In genomic region chr15:4734996-4735609, GRCm38 (mm10) we compare ENCODE assay signal across 28 mouse cellular contexts. TPM values are rescaled to one million over a fixed set of nuclear protein-coding genes. Genes with fewer than 3 reads are reported as not detected.
A peak's percentile ranks its signal among the peaks of the same experiment; 100 is the strongest.
DNase-seq lines count a peak whose midpoint lies in the region; ATAC-seq and TF ChIP-seq lines count a peak whose summit lies in the region.
"Had no signal": no experiment of that assay in that cellular context is flagged by ENCODE, and none has a peak within 500 bp of the region (broad histone marks: within the 10 kb centered on the region; RNA-seq: fewer than 3 reads in every experiment).

No protein-coding gene starts in this region.

- H3K27me3 ChIP-seq in kidney, embryonic 16.5 days (ENCODE audit: insufficient read depth, low read length), result no peaks in the 10 kb centered on the region
- H3K27me3 ChIP-seq in liver, embryonic 12.5 days (replicated peaks), result no peaks in the 10 kb centered on the region
- H3K27me3 ChIP-seq: embryonic facial prominence, embryonic 15.5 days; heart, embryonic 15.5 days; hindbrain, embryonic 13.5 days had no signal

- H3K4me2 ChIP-seq in kidney, embryonic 16.5 days (replicated peaks; ENCODE audit: low read depth, low read length), result no peak overlapping the region
- no peak overlapping the region for H3K4me2 ChIP-seq in liver, embryonic 12.5 days
- H3K4me2 ChIP-seq: embryonic facial prominence, embryonic 15.5 days; heart, embryonic 11.5 days; heart, embryonic 15.5 days; hindbrain, embryonic 13.5 days had no signal

- peak; percentile 91 for ATAC-seq in kidney, embryonic 16.5 days (ENCODE audit: low FRiP score, low TSS enrichment)
- no peak for ATAC-seq in liver, embryonic 12.5 days
- ATAC-seq in activated CD4-positive, CD25-positive, alpha-beta regulatory T cell, adult 4 months, result no peak
- ATAC-seq: CD4-positive, CD25-positive, alpha-beta regulatory T cell, adult 4 months; forebrain, embryonic 14.5 days had no signal

- TF ChIP-seq POLR2A in brain, embryonic 14.5 days (IDR thresholded peaks at IDR 0.05; ENCODE audit: borderline replicate concordance, extremely low read depth, insufficient read depth, insufficient read length, poor library complexity, severe bottlenecking), result no peak

- TF ChIP-seq CTCF in brain, embryonic 14.5 days (IDR thresholded peaks at IDR 0.05; ENCODE audit: borderline replicate concordance, extremely low read depth, insufficient read depth, insufficient read length), result no peak

- peaks cover 3% of the 10 kb centered on the region; the same call in 1 of the 2 replicates for H3K4me1 ChIP-seq in kidney, embryonic 16.5 days (ENCODE audit: insufficient read depth, low read length)
- H3K4me1 ChIP-seq in liver, embryonic 12.5 days, result no peaks in the 10 kb centered on the region
- H3K4me1 ChIP-seq: embryonic facial prominence, embryonic 15.5 days; forebrain, embryonic 10.5 days; heart, embryonic 15.5 days; hindbrain, embryonic 13.5 days had no signal

- no peaks in the 10 kb centered on the region for H3K36me3 ChIP-seq in kidney, embryonic 16.5 days (ENCODE audit: insufficient read depth, low read length)
- H3K36me3 ChIP-seq in liver, embryonic 12.5 days, result no peaks in the 10 kb centered on the region
- H3K36me3 ChIP-seq: embryonic facial prominence, embryonic 15.5 days; forebrain, embryonic 10.5 days; G1E; heart, embryonic 15.5 days; hindbrain, embryonic 13.5 days had no signal

- H3K9ac ChIP-seq in kidney, embryonic 16.5 days (replicated peaks; ENCODE audit: low read length), result no peak overlapping the region
- H3K9ac ChIP-seq in liver, embryonic 12.5 days, result no peak overlapping the region
- H3K9ac ChIP-seq: embryonic facial prominence, embryonic 15.5 days; heart, embryonic 15.5 days; hindbrain, embryonic 13.5 days had no signal

- H3K9me3 ChIP-seq in kidney, embryonic 16.5 days (ENCODE audit: low read length), result no peaks in the 10 kb centered on the region
- H3K9me3 ChIP-seq in liver, embryonic 12.5 days (replicated peaks), result no peaks in the 10 kb centered on the region
- H3K9me3 ChIP-seq: embryonic facial prominence, embryonic 15.5 days; forebrain, embryonic 10.5 days; G1E; heart, embryonic 15.5 days; hindbrain, embryonic 13.5 days had no signal

- peak overlapping the region; percentile 71; the same call in 1 of the 2 replicates for H3K27ac ChIP-seq in kidney, embryonic 16.5 days (ENCODE audit: low read length)
- no peak overlapping the region for H3K27ac ChIP-seq in liver, embryonic 12.5 days
- H3K27ac ChIP-seq: embryonic facial prominence, embryonic 15.5 days; forebrain, embryonic 10.5 days; heart, embryonic 15.5 days; hindbrain, embryonic 13.5 days had no signal

- DNase-seq in brain, embryonic 14.5 days (ENCODE audit: low read depth), result peak; percentile 7
- DNase-seq in kidney, adult 8-10 months, result peak; percentile 51
- peak; percentile 36 to 38 for DNase-seq in kidney, postnatal 25 days
- no peak for DNase-seq in adrenal gland, postnatal 4 days (ENCODE audit: low spot score in 2 of 2)
- no peak for DNase-seq in c-Kit-positive CD71-positive TER-119-positive erythroid progenitor cells, embryonic 14.5 days (ENCODE audit: low spot score)
- DNase-seq: adrenal gland, postnatal 10 days; B cell, adult 2 months; cerebellum, adult 2 months; cerebellum, postnatal 14 days; embryo, embryonic 11 days; gastrocnemius, postnatal 10 days; heart, adult 18-20 months; heart, postnatal 14 days had no signal

- 49% methylated on average over 2 of the region's 2 CpGs for WGBS in kidney, embryonic 16.5 days
- 65% methylated on average over 2 of the region's 2 CpGs for WGBS in liver, embryonic 12.5 days (ENCODE audit: insufficient replicate concordance)

- H3K4me3 ChIP-seq in kidney, embryonic 16.5 days (ENCODE audit: low read length), result no peak overlapping the region
- H3K4me3 ChIP-seq in liver, embryonic 12.5 days, result no peak overlapping the region
- H3K4me3 ChIP-seq: embryonic facial prominence, embryonic 15.5 days; erythroblast, embryonic 14.5 days; forebrain, embryonic 10.5 days; heart, embryonic 15.5 days; hindbrain, embryonic 13.5 days had no signal

RNA-seq across cellular contexts. Expression of gene C6, which starts 8.1 kb away (rescaled TPM):
- polyA plus RNA-seq in brain, embryonic 14.5 days (2012; rRNA removed), result 0.03 TPM in 1 of 2 replicates, not detected in the other
- not detected in 2 replicates for polyA plus RNA-seq in kidney, embryonic 16.5 days (2015; fragmentation: Nextera tagmentation; extraction: Ambion mirVana)
- 0.21 and 0.32 TPM in 2 replicates for polyA plus RNA-seq in liver, embryonic 12.5 days (2016; fragmentation: Nextera tagmentation; extraction: Ambion mirVana)
- not detected for polyA plus RNA-seq in activated CD4-positive, CD25-positive, alpha-beta regulatory T cell, adult 4 months (2017; shearing (Covaris generic))
- 1 to 10 TPM; 3.7 to 4.5 TPM for total RNA-seq in adrenal gland, postnatal 4 days (2021)
- total RNA-seq: common myeloid progenitor, adult 5-6 weeks; hematopoietic stem cell, adult 5-6 weeks had no signal
- polyA plus RNA-seq: cerebellum, adult 2 months; embryonic facial prominence, embryonic 11.5 days; erythroblast, embryonic 14.5 days; forebrain, embryonic 10.5 days; forebrain, embryonic 14.5 days; G1E; heart, embryonic 11.5 days; heart, embryonic 15.5 days; hindbrain, embryonic 13.5 days had no signal

Comparison
In these comparisons a context has a peak if more than half of its experiments do, and no peak if none do; other contexts are left out.
1. DNase-seq: peak in brain, embryonic 14.5 days (single experiment), kidney, adult 8-10 months (2 of 2) and kidney, postnatal 25 days (2 of 2); none in adrenal gland, postnatal 4 days (0 of 2) and c-Kit-positive CD71-positive TER-119-positive erythroid progenitor cells, embryonic 14.5 days (single experiment).